Mouse (Mus musculus) midbrain, embryonic 13.5 days (tissue): ENCODE measurements at regions not wholly inside any gene's neighbourhood (a gene's known extent, or its start where the extent isn't known, plus 50 kb on each side); places are given as distances from the start of the nearest gene placed in this dataset. TPM values are rescaled to one million over a fixed set of nuclear protein-coding genes. Genes with fewer than 3 reads are reported as not detected.
A peak's percentile ranks its signal among the peaks of the same experiment; 100 is the strongest.

Source experiments
- ATAC-seq: fragments of 200-750 bp; cut with Nextera tagmentation; 2 replicates; pipeline ENCODE4 v1.8.0; 2017; ENCODE audit warnings: mild to moderate bottlenecking, moderate TSS enrichment, moderate library complexity
- H3K27ac ChIP-seq: fragments of 300-500 bp; sonication (generic); 2 replicates; pipeline ENCODE4 v1.5.1; 2015; ENCODE audit warnings: inconsistent platforms, mild to moderate bottlenecking, moderate library complexity
- H3K27me3 ChIP-seq: fragments of 300-500 bp; sonication (generic); 2 replicates; pipeline ENCODE4 v1.6.1; 2015; ENCODE audit warnings: mild to moderate bottlenecking, inconsistent platforms
- H3K36me3 ChIP-seq: fragments of 300-500 bp; sonication (generic); 2 replicates; pipeline ENCODE4 v1.6.1; 2015; ENCODE audit warnings: mild to moderate bottlenecking, inconsistent platforms
- H3K4me1 ChIP-seq: fragments of 300-500 bp; sonication (generic); replicated peaks from 2 replicates; pipeline ENCODE4 v1.6.1; 2015; ENCODE audit warnings: inconsistent platforms
- H3K4me2 ChIP-seq: fragments of 300-500 bp; sonication (generic); replicated peaks from 2 replicates; pipeline ENCODE4 v1.6.1; 2015; ENCODE audit warnings: moderate library complexity, mild to moderate bottlenecking, inconsistent platforms
- H3K4me3 ChIP-seq: fragments of 300-500 bp; sonication (generic); replicated peaks from 2 replicates; pipeline ENCODE4 v1.5.1; 2015; ENCODE audit warnings: mild to moderate bottlenecking, inconsistent platforms
- H3K9ac ChIP-seq: fragments of 300-500 bp; sonication (generic); replicated peaks from 2 replicates; pipeline ENCODE4 v1.6.1; 2015; ENCODE audit warnings: mild to moderate bottlenecking, inconsistent platforms
- H3K9me3 ChIP-seq: fragments of 300-500 bp; sonication (generic); 2 replicates; pipeline ENCODE4 v1.6.1; 2016; ENCODE audit warnings: mild to moderate bottlenecking, inconsistent platforms
- WGBS: fragments of 180-500 bp; shearing (Covaris S2); methylation state at CpG from one replicate; pipeline ENCODE4 v1.1.7; 2015; 5-methylcytosine and 5-hydroxymethylcytosine counted together
- microRNA-seq: library from miRNA; unstranded; fragments of <30 nt; microRNA quantifications from one replicate; pipeline ENCODE4, GENCODE M21; 2016

DNA sequence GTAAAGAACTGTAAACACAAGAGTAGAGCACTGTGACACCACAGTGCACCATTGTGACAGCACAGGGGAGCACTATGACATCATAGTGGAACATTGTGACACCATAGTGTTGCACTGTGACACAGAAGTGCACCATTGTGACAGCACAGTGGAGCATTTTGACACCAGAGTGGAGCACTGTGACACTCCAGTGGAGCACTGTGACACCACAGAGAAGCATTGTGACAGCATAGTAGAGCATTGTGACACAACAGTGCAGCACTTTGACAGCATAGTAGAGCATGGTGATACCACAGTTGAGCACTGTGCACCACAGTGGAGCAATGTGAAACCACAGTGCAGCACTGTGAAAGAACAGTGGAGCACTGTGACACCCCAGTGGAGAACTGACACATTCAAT is 2750.4 kb upstream of the Gm8797 start:
- ATAC-seq = peak; percentile 21; the same call in 1 of the 2 replicates
- H3K36me3 ChIP-seq = no peaks in the 10 kb centered on the region
- no peak overlapping the region for H3K9ac ChIP-seq
- H3K4me1 ChIP-seq = no peaks in the 10 kb centered on the region
- H3K4me2 ChIP-seq = no peak overlapping the region
- no peak overlapping the region for H3K4me3 ChIP-seq
- H3K9me3 ChIP-seq = peaks cover 44% of the 10 kb centered on the region
- no peak overlapping the region for H3K27ac ChIP-seq
- no peaks in the 10 kb centered on the region for H3K27me3 ChIP-seq

DNA sequence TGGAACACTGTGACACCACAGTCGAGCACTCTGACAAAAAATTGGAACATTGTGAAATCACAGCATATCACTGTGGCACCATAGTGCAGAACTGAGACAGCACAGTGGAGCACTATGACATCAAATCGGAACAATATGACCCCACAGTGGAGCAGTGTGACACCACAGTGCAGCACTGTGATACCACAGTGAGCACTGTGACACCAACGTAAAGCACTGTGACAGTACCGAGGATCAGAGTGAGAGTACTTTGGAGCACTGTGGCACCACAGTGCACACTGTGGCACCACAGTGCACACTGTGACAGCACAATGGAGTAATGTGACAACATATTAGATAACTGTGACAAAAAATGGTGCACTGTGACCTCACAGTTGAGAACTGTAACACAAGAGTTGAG is 2749.4 kb upstream of the Gm8797 start:
- H3K4me2 ChIP-seq = no peak overlapping the region
- no peaks in the 10 kb centered on the region for H3K27me3 ChIP-seq
- H3K9ac ChIP-seq = no peak overlapping the region
- 71% methylated on average over 4 of the region's 4 CpGs for WGBS
- no peak overlapping the region for H3K27ac ChIP-seq
- no peaks in the 10 kb centered on the region for H3K36me3 ChIP-seq
- peak; percentile 30; the same call in 1 of the 2 replicates for ATAC-seq
- H3K9me3 ChIP-seq = peaks cover 55% of the 10 kb centered on the region
- H3K4me1 ChIP-seq = no peaks in the 10 kb centered on the region
- H3K4me3 ChIP-seq = no peak overlapping the region

DNA sequence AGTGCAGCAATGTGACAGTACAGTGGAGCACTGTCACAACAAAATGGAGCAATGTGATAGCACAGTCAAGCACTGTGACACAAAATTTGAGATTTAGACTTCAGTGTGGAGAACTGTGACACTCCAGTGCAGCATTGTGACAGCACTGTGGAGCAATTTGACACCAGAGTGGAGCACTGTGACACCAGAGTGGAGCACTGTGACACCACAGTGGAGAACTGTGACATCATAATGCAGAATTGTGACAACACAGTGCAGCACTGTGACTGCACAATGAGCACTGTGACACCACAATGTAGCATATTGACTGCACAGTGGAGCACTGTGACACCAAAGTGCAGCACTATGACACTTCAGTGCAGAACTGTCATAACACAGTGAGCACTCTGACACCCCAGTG is 2749.0 kb upstream of the Gm8797 start:
- no peaks in the 10 kb centered on the region for H3K36me3 ChIP-seq
- H3K27ac ChIP-seq = no peak overlapping the region
- H3K4me1 ChIP-seq = no peaks in the 10 kb centered on the region
- H3K27me3 ChIP-seq = no peaks in the 10 kb centered on the region
- no peak overlapping the region for H3K4me2 ChIP-seq
- no peak overlapping the region for H3K9ac ChIP-seq
- peak; percentile 73 for ATAC-seq
- H3K9me3 ChIP-seq = peaks cover 59% of the 10 kb centered on the region
- H3K4me3 ChIP-seq = no peak overlapping the region

DNA sequence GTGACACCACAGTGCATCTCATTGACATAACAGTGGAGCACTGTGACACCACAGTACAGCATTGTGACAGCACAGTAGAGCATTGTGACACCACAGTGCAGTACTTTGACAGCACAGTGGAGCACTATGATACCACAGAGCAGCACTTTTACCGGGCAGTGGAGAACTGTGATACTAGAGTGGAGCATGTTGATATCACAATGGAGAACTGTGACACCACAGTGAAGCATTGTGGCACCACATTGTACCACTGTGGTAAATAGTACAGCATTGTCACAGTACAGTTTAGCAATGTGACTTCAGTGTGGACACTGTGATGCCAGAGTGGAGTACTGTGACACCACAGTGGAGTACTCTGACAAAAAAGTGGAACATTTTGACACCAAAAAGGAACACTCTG is 2747.2 kb upstream of the Gm8797 start:
- Histone ChIP-seq H3K4me2 (no peak overlapping the region), H3K36me3 (no peaks in the 10 kb centered on the region), H3K4me1 (no peaks in the 10 kb centered on the region), H3K4me3 (no peak overlapping the region), H3K27me3 (no peaks in the 10 kb centered on the region), H3K9ac (no peak overlapping the region), H3K9me3 (peaks cover 77% of the 10 kb centered on the region), H3K27ac (no peak overlapping the region)
- 87% methylated on average over 1 of the region's 1 CpGs for WGBS
- ATAC-seq = no peak

DNA sequence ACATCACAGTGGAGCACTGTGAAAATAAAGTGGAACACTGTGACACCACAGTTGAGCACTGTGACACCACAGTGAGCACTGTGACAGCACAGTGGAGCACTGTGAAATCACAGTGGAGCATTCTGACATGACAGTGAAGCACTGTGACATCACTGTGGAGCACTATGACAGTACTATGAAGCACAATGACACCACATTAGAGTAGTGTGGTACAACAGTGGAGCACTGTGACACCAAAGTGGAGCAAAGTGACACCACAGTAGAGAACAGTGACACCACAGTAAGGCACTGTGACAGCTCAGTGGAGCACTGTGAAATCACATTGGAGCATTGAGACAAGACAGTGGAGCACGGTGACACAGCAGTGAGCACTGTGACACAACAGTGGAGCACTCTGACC is 2739.5 kb upstream of the Gm8797 start:
- Histone ChIP-seq H3K9me3 (peaks cover 94% of the 10 kb centered on the region), H3K4me1 (no peaks in the 10 kb centered on the region), H3K9ac (no peak overlapping the region), H3K36me3 (no peaks in the 10 kb centered on the region), H3K4me3 (no peak overlapping the region), H3K27ac (no peak overlapping the region), H3K4me2 (no peak overlapping the region), H3K27me3 (no peaks in the 10 kb centered on the region)
- WGBS = 52% methylated on average over 1 of the region's 1 CpGs
- no peak for ATAC-seq

DNA sequence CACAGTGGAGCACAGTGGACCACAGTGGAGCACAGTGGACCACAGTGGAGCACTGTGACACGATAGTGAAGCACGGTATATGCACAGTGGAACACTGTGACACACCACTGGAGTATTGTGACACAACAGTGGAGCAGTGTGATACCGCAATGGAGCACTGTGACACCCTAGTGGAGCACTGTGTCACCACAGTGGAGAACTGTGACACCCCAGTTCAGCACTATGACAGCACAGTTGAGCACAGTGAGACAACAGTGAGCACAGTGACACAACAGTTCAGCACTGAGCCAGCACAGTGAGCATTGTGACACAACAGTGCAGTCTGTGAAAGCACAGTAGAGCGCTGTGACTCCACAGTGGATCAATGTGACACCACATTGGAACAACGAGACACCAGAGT is 2737.7 kb upstream of the Gm8797 start:
- 73% methylated on average over 5 of the region's 5 CpGs for WGBS
- Histone ChIP-seq H3K9me3 (peaks cover 84% of the 10 kb centered on the region), H3K9ac (no peak overlapping the region), H3K27me3 (no peaks in the 10 kb centered on the region), H3K36me3 (no peaks in the 10 kb centered on the region), H3K4me1 (no peaks in the 10 kb centered on the region), H3K4me2 (no peak overlapping the region), H3K27ac (no peak overlapping the region), H3K4me3 (no peak overlapping the region)
- no peak; the same call in 1 of the 2 replicates for ATAC-seq

DNA sequence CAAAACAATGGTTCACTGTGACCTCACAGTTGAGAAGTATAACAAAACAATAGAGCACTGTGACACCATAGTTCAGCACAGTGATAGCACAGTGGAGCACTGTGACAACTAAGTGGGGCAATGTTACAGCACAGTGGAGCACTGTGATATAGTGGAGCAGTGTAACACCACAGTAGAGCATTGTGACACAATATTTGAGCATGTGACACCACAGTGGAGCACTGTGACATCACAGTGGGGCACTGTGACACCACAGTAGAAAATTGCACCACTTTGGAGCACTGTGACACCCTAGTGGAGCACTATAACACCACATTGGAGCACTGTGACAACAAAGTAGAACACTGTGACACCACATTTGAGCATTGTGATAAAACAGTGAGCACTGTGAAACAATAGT is 2735.6 kb upstream of the Gm8797 start:
- H3K9me3 ChIP-seq = peaks cover 74% of the 10 kb centered on the region
- no peak for ATAC-seq
- H3K27ac ChIP-seq = no peak overlapping the region

DNA sequence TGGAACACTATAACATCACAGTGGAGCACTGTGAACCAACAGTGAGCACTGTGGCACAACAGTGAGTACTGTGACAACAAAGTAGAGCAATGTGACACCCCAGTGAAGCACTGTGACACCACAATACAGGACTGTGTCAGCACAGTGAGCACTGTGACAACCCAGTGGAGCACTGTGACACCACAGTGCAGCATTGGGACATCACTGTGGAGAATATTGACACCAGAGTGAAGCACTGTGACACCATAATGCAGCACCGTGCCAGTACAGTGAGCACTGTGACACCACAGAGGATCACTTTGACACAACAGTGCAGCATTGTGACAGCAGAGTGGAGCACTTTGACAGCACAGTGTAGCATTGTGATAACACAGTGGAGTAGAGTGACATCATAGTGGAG is 2734.0 kb upstream of the Gm8797 start:
- Histone ChIP-seq H3K4me2 (no peak overlapping the region), H3K27ac (no peak overlapping the region), H3K4me3 (no peak overlapping the region), H3K9me3 (peaks cover 63% of the 10 kb centered on the region), H3K27me3 (no peaks in the 10 kb centered on the region), H3K4me1 (no peaks in the 10 kb centered on the region), H3K9ac (no peak overlapping the region), H3K36me3 (no peaks in the 10 kb centered on the region)
- ATAC-seq = no peak; the same call in 1 of the 2 replicates
- 87% methylated on average over 1 of the region's 1 CpGs for WGBS

More for the DNA sequence above, 2735.6 kb upstream of the Gm8797 start:
- H3K9ac ChIP-seq = no peak overlapping the region
- H3K36me3 ChIP-seq = no peaks in the 10 kb centered on the region
- no peak overlapping the region for H3K4me2 ChIP-seq
- no peaks in the 10 kb centered on the region for H3K4me1 ChIP-seq
- H3K27me3 ChIP-seq = no peaks in the 10 kb centered on the region
- H3K4me3 ChIP-seq = no peak overlapping the region

DNA sequence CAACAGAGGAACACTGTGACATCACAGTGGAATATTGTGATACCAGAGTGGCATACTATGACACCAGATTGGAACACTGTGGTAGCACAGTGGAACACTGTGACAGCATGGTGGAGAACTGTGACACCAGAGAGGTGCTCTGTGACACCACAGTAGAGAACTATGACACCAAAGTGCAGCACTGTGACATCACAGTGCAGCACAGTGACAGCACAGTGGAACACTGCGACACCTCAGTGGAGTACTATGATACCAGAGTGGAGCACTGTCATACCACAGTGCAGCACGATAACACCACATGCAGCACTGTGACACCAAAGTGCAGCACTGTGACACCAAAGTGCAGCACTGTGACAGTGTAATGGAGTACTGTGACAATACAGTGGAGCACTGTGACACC is 2717.8 kb upstream of the Gm8797 start:
- H3K4me3 ChIP-seq = no peak overlapping the region
- H3K9me3 ChIP-seq = peaks cover 62% of the 10 kb centered on the region
- no peaks in the 10 kb centered on the region for H3K36me3 ChIP-seq
- no peak overlapping the region for H3K4me2 ChIP-seq
- no peak for ATAC-seq
- no peaks in the 10 kb centered on the region for H3K4me1 ChIP-seq
- 93% methylated on average over 2 of the region's 2 CpGs for WGBS
- no peak overlapping the region for H3K9ac ChIP-seq
- no peaks in the 10 kb centered on the region for H3K27me3 ChIP-seq
- H3K27ac ChIP-seq = no peak overlapping the region

Small RNA genes in the stretch of these regions (microRNA-seq; reads per million reads assigned to microRNA genes)
- gene Gm27460 (not detected), gene Gm28002 (not detected)
